Mouse (Mus musculus) G1E (cell line): ENCODE data around the gene Bloc1s4. TPM values are rescaled to one million over a fixed set of nuclear protein-coding genes. Genes with fewer than 3 reads are reported as not detected.

Experiments used
- ATAC-seq: 2 replicates; pipeline ENCODE4 v1.8.0; 2016; ENCODE audit warnings: mild to moderate bottlenecking; ENCODE audit not compliant: insufficient number of reproducible peaks, poor library complexity, low FRiP score, severe bottlenecking; ENCODE audit errors: extremely low read depth
- DNase-seq: peaks from one replicate; pipeline ENCODE4 v3.0.0; 2012; ENCODE audit warnings: low spot score
- H3K27me3 ChIP-seq: 2 replicates; pipeline ENCODE4 v1.6.1; 2012; ENCODE audit warnings: mild to moderate bottlenecking, low read length, inconsistent platforms; ENCODE audit not compliant: insufficient read depth
- H3K36me3 ChIP-seq: replicated peaks from 2 replicates; pipeline ENCODE3; 2012; ENCODE audit warnings: mild to moderate bottlenecking, inconsistent platforms
- H3K4me1 ChIP-seq: 2 replicates; pipeline ENCODE4 v1.6.1; 2012; ENCODE audit warnings: low read depth, low read length, inconsistent platforms, mixed read lengths; ENCODE audit not compliant: insufficient read depth
- H3K4me3 ChIP-seq: 2 replicates; pipeline ENCODE4 v1.5.1; 2012; ENCODE audit warnings: low read depth, mild to moderate bottlenecking, inconsistent platforms, low read length, moderate library complexity, mixed read lengths
- H3K9me3 ChIP-seq: replicated peaks from 2 replicates; pipeline ENCODE4 v1.6.1; 2012; ENCODE audit warnings: inconsistent platforms
- CTCF ChIP-seq: IDR thresholded peaks from 2 replicates; pipeline ENCODE4 v1.5.1; 2012; ENCODE audit warnings: low read depth, low read length, inconsistent platforms, mixed read lengths
- GATA1 ChIP-seq: IDR thresholded peaks from 2 replicates; pipeline ENCODE4 v1.6.1; 2012; ENCODE audit warnings: borderline replicate concordance, low read length, inconsistent platforms, mixed read lengths
- GATA2 ChIP-seq: IDR thresholded peaks from 2 replicates; pipeline ENCODE4 v1.6.1; 2012; ENCODE audit warnings: low read depth, low read length, inconsistent platforms, borderline replicate concordance
- POLR2AphosphoS5 ChIP-seq: IDR thresholded peaks from 2 replicates; pipeline ENCODE4 v1.6.1; 2012; ENCODE audit warnings: low read depth, low read length, inconsistent platforms; ENCODE audit not compliant: insufficient replicate concordance
- TAL1 ChIP-seq: conservative IDR thresholded peaks from 2 replicates; pipeline ENCODE4 v1.6.1; 2012; ENCODE audit warnings: low read depth, low read length, inconsistent platforms, mixed read lengths
- polyA plus RNA-seq: library from polyadenylated mRNA; stranded (reverse); fragments of >175 nt; gene quantifications from 2 replicates; pipeline ENCODE4 v1.2.3, GENCODE M21; 2012
- total RNA-seq, 2 experiments: library from RNA; stranded (forward) in 1 of 2; stranded (reverse) in 1 of 2; fragments of 200-1000 nt in 1 of 2; fragments of >200 nt in 1 of 2; fragmentation: Nextera tagmentation in 1 of 2; gene quantifications; 2 replicates each; pipeline ENCODE4 v1.2.3; 2014 to 2017

The Bloc1s4 gene
- total and polyA plus RNA-seq, 3 experiments: 9.3 to 17.6 (median 15.9) TPM

- Histone ChIP-seq H3K27me3 (peaks cover 83% of the 10 kb centered on the region), H3K4me3 (no peak overlapping the region), H3K4me1 (peaks cover 69% of the 10 kb centered on the region), H3K36me3 (no peaks in the 10 kb centered on the region), H3K9me3 (no peaks in the 10 kb centered on the region)
- TF ChIP-seq GATA2 (no peak), TAL1 (no peak), POLR2AphosphoS5 (no peak)
- ATAC-seq (no peak), DNase-seq (no peak)
Observed at GRCm38 (mm10) chr5:36728403-36729085, 19.9 kb downstream of the Bloc1s4 start.

- Histone ChIP-seq H3K27me3 (peaks cover 80% of the 10 kb centered on the region), H3K4me3 (no peak overlapping the region), H3K36me3 (no peaks in the 10 kb centered on the region), H3K4me1 (peaks cover 73% of the 10 kb centered on the region), H3K9me3 (no peaks in the 10 kb centered on the region)
- no peak for DNase-seq
- TF ChIP-seq POLR2AphosphoS5 (no peak), TAL1 (no peak), GATA1 (no peak), CTCF (no peak), GATA2 (no peak)
- ATAC-seq: no peak
Observed at GRCm38 (mm10) chr5:36727776-36728175, 20.7 kb downstream of the Bloc1s4 start.

- DNase-seq: no peak
- Histone ChIP-seq H3K9me3 (no peaks in the 10 kb centered on the region), H3K4me1 (peaks cover 73% of the 10 kb centered on the region), H3K36me3 (no peaks in the 10 kb centered on the region), H3K27me3 (peaks cover 74% of the 10 kb centered on the region), H3K4me3 (no peak overlapping the region)
- TF ChIP-seq GATA1: no peak
- no peak for TF ChIP-seq CTCF
- TF ChIP-seq TAL1: no peak
- TF ChIP-seq GATA2: no peak
- no peak for TF ChIP-seq POLR2AphosphoS5
- ATAC-seq: no peak
Observed at GRCm38 (mm10) chr5:36727136-36727535, 21.3 kb downstream of the Bloc1s4 start.

GRCm38 (mm10) chr5:36726387-36726801 lies 22.1 kb downstream of the Bloc1s4 start:
- H3K4me3 ChIP-seq: no peak overlapping the region; the same call in 1 of the 2 replicates
- H3K9me3 ChIP-seq: no peaks in the 10 kb centered on the region
- peaks cover 66% of the 10 kb centered on the region for H3K27me3 ChIP-seq
- no peaks in the 10 kb centered on the region for H3K36me3 ChIP-seq
- no peak for ATAC-seq
- H3K4me1 ChIP-seq: peaks cover 73% of the 10 kb centered on the region
- TF ChIP-seq GATA2: no peak
- no peak for TF ChIP-seq TAL1
- no peak for TF ChIP-seq GATA1
- no peak for TF ChIP-seq CTCF
- no peak for TF ChIP-seq POLR2AphosphoS5
- no peak for DNase-seq

- Histone ChIP-seq H3K9me3 (no peaks in the 10 kb centered on the region), H3K27me3 (peaks cover 61% of the 10 kb centered on the region), H3K4me3 (no peak overlapping the region), H3K4me1 (peaks cover 73% of the 10 kb centered on the region), H3K36me3 (no peaks in the 10 kb centered on the region)
- DNase-seq (no peak), ATAC-seq (no peak)
- TF ChIP-seq GATA1 (no peak), GATA2 (no peak), TAL1 (no peak), CTCF (no peak), POLR2AphosphoS5 (no peak)
Observed at GRCm38 (mm10) chr5:36725861-36726260, 22.6 kb downstream of the Bloc1s4 start.

- peaks cover 48% of the 10 kb centered on the region for H3K27me3 ChIP-seq
- ATAC-seq (no peak), DNase-seq (no peak)
- TF ChIP-seq CTCF: no peak
- TF ChIP-seq GATA1: no peak
- no peak for TF ChIP-seq GATA2
- TF ChIP-seq TAL1: no peak
- TF ChIP-seq POLR2AphosphoS5: no peak
- no peaks in the 10 kb centered on the region for H3K36me3 ChIP-seq
- H3K4me3 ChIP-seq: no peak overlapping the region
- no peaks in the 10 kb centered on the region for H3K9me3 ChIP-seq
- peaks cover 81% of the 10 kb centered on the region for H3K4me1 ChIP-seq
Observed at GRCm38 (mm10) chr5:36724274-36724673, 24.2 kb downstream of the Bloc1s4 start.
